Mouse (Mus musculus): ENCODE measurements around the gene Fam71d. TPM values are rescaled to one million over a fixed set of nuclear protein-coding genes. Genes with fewer than 3 reads are reported as not detected.

The Fam71d gene
- polyA plus RNA-seq, 1 experiment from 2014 or later, result 0.19 TPM

GRCm38 (mm10) chr12:78748557-78749377 lies 57.4 kb downstream of the Fam71d start, which contains the start of gene Mpp5:
Mpp5 (plus strand) TSS chr12:78748907.
- H3K9me3 ChIP-seq (ENCODE audit: control insufficient read depth, low read length), result no peaks in the 10 kb centered on the region
- H3K9ac ChIP-seq (ENCODE audit: low read depth, low read length), result peak within 1 kb of the TSS; percentile 79
- peak; percentile 99 for DNase-seq (ENCODE audit: low spot score)
- H3K4me1 ChIP-seq (replicated peaks; ENCODE audit: control insufficient read depth, insufficient read depth, low read length), result no peaks in the 10 kb centered on the region
- peak within 1 kb of the TSS; percentile 85 for H3K4me3 ChIP-seq (ENCODE audit: low read depth, low read length)
- H3K27ac ChIP-seq (ENCODE audit: low read depth, low read length), result peak within 1 kb of the TSS; percentile 85
- no peaks in the 10 kb centered on the region for H3K27me3 ChIP-seq (ENCODE audit: control insufficient read depth, insufficient read depth, low read length)
- H3K4me2 ChIP-seq (replicated peaks; ENCODE audit: low read depth, low read length), result peak within 1 kb of the TSS; percentile 74
- WGBS, result under 1% methylated on average over 71 of the region's 98 CpGs
- ATAC-seq (ENCODE audit: low FRiP score), result peak; percentile 100
- H3K36me3 ChIP-seq (ENCODE audit: control insufficient read depth, insufficient read depth, low read length), result no peaks in the 10 kb centered on the region

DNA sequence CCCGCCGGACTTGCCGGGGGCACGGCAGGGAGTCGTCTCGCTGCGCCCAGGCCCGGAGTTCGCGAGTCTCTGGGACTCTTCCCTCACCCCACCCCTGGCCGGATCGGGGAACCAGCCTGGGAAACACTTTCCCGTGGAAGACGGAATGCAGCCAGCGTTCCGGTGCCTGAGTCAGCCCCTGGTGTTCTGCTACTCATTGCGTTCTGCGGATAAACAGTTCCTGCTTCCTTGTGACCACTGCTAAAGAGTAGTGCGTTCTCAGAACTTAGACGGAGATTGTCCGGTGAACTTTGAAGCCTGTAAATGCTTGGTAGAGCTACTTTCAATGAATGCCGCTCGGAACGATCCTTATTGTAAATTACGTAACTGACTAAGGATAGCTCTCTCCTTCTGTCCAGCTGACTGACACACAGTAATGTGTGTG lies 58.1 kb downstream of the Fam71d start:
- Histone ChIP-seq H3K4me1 (replicated peaks; ENCODE audit: control insufficient read depth, insufficient read depth, low read length) (no peaks in the 10 kb centered on the region), H3K4me3 (ENCODE audit: low read depth, low read length) (peak overlapping the region; percentile 85), H3K36me3 (ENCODE audit: control insufficient read depth, insufficient read depth, low read length) (no peaks in the 10 kb centered on the region), H3K9me3 (ENCODE audit: control insufficient read depth, low read length) (no peaks in the 10 kb centered on the region), H3K4me2 (replicated peaks; ENCODE audit: low read depth, low read length) (peak overlapping the region; percentile 54), H3K27ac (ENCODE audit: low read depth, low read length) (peak overlapping the region; percentile 85), H3K27me3 (ENCODE audit: control insufficient read depth, insufficient read depth, low read length) (no peaks in the 10 kb centered on the region), H3K9ac (ENCODE audit: low read depth, low read length) (peak overlapping the region; percentile 79)
- ATAC-seq (ENCODE audit: low FRiP score) (peak; percentile 41), DNase-seq (ENCODE audit: low spot score) (peak; percentile 71)
- 0% methylated on average over 18 of the region's 25 CpGs for WGBS

GRCm38 (mm10) chr12:78761979-78762378 lies 70.6 kb downstream of the Fam71d start:
- Histone ChIP-seq H3K27me3 (ENCODE audit: control insufficient read depth, insufficient read depth, low read length) (no peaks in the 10 kb centered on the region), H3K4me2 (replicated peaks; ENCODE audit: low read depth, low read length) (no peak overlapping the region), H3K27ac (ENCODE audit: low read depth, low read length) (no peak overlapping the region), H3K4me3 (ENCODE audit: low read depth, low read length) (no peak overlapping the region), H3K9ac (ENCODE audit: low read depth, low read length) (no peak overlapping the region), H3K4me1 (replicated peaks; ENCODE audit: control insufficient read depth, insufficient read depth, low read length) (no peaks in the 10 kb centered on the region), H3K9me3 (ENCODE audit: control insufficient read depth, low read length) (no peaks in the 10 kb centered on the region), H3K36me3 (ENCODE audit: control insufficient read depth, insufficient read depth, low read length) (no peaks in the 10 kb centered on the region)
- no peak for ATAC-seq (ENCODE audit: low FRiP score)
- DNase-seq (ENCODE audit: low spot score), result no peak

DNA sequence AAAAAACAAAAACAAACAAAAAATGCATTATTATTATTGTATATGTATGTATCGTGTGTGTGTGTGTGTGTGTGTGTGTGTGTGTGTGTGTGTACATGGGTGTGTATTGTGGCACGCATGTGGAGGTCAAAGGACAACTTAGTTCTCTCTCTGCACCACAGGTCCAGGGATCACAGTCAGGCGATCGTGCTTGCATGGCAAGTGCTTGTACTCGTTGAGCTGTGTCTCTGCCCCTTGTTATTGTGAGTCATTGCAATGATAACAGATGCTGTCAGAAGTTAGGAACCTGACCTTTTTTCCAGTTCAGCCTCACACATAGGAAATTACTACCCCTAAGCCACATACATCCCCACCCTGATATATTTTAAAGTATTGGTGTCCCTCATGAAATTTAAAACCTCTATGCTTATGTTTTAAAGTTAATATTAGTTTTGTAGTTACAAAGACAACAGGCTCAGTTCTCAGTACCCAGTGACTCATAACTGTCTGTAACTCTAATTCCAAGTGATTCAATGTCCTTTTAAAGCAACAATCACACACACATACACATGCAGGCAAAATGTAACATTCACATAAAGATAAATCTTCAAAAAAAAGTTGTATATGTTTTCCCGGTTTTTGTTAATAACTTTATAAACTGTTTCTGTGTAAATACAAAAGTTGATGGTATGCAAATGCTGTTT lies 77.8 kb downstream of the Fam71d start:
- no peak for ATAC-seq (ENCODE audit: low FRiP score)
- Histone ChIP-seq H3K9ac (ENCODE audit: low read depth, low read length) (no peak overlapping the region), H3K4me1 (replicated peaks; ENCODE audit: control insufficient read depth, insufficient read depth, low read length) (no peaks in the 10 kb centered on the region), H3K4me2 (replicated peaks; ENCODE audit: low read depth, low read length) (no peak overlapping the region), H3K27ac (ENCODE audit: low read depth, low read length) (no peak overlapping the region), H3K36me3 (ENCODE audit: control insufficient read depth, insufficient read depth, low read length) (no peaks in the 10 kb centered on the region), H3K27me3 (ENCODE audit: control insufficient read depth, insufficient read depth, low read length) (no peaks in the 10 kb centered on the region), H3K9me3 (ENCODE audit: control insufficient read depth, low read length) (no peaks in the 10 kb centered on the region), H3K4me3 (ENCODE audit: low read depth, low read length) (no peak overlapping the region)
- DNase-seq (ENCODE audit: low spot score), result no peak
- 75% methylated on average over 6 of the region's 6 CpGs for WGBS

DNA sequence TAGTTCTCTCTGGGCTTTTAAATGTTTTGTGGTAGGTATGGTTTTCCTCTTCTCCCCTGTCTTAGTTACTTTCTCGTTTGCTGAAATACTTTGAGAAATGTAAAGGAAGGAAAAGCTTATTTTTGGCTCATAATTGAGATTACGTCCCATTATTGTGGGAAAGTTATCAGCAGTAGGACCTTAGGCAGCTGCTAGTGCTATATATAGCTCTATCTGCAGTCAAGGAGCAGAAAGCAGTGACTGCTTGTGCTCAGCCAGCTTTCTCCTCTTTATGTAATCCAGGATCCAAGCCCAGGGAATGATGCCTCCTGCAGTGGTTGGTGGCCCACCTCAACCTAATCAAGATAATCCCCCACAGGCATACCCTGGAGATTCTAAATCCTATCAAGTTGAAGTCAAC lies 81.9 kb downstream of the Fam71d start:
- H3K27me3 ChIP-seq (ENCODE audit: control insufficient read depth, insufficient read depth, low read length), result no peaks in the 10 kb centered on the region
- no peaks in the 10 kb centered on the region for H3K9me3 ChIP-seq (ENCODE audit: control insufficient read depth, low read length)
- no peak overlapping the region for H3K9ac ChIP-seq (ENCODE audit: low read depth, low read length)
- H3K4me3 ChIP-seq (ENCODE audit: low read depth, low read length), result no peak overlapping the region
- 89% methylated on average over 2 of the region's 2 CpGs for WGBS
- DNase-seq (ENCODE audit: low spot score) (no peak), ATAC-seq (ENCODE audit: low FRiP score) (no peak)
- H3K4me1 ChIP-seq (replicated peaks; ENCODE audit: control insufficient read depth, insufficient read depth, low read length), result no peaks in the 10 kb centered on the region
- H3K4me2 ChIP-seq (replicated peaks; ENCODE audit: low read depth, low read length), result no peak overlapping the region
- no peaks in the 10 kb centered on the region for H3K36me3 ChIP-seq (ENCODE audit: control insufficient read depth, insufficient read depth, low read length)
- H3K27ac ChIP-seq (ENCODE audit: low read depth, low read length), result no peak overlapping the region

GRCm38 (mm10) chr12:78777916-78778315 lies 86.6 kb downstream of the Fam71d start:
- Histone ChIP-seq H3K9me3 (ENCODE audit: control insufficient read depth, low read length) (no peaks in the 10 kb centered on the region), H3K36me3 (ENCODE audit: control insufficient read depth, insufficient read depth, low read length) (no peaks in the 10 kb centered on the region), H3K4me2 (replicated peaks; ENCODE audit: low read depth, low read length) (no peak overlapping the region), H3K4me1 (replicated peaks; ENCODE audit: control insufficient read depth, insufficient read depth, low read length) (no peaks in the 10 kb centered on the region), H3K4me3 (ENCODE audit: low read depth, low read length) (no peak overlapping the region), H3K27ac (ENCODE audit: low read depth, low read length) (no peak overlapping the region), H3K9ac (ENCODE audit: low read depth, low read length) (no peak overlapping the region), H3K27me3 (ENCODE audit: control insufficient read depth, insufficient read depth, low read length) (no peaks in the 10 kb centered on the region)
- ATAC-seq (ENCODE audit: low FRiP score), result peak; percentile 83
- WGBS, result 23% methylated on average over 2 of the region's 2 CpGs
- DNase-seq (ENCODE audit: low spot score), result peak; percentile 19

DNA sequence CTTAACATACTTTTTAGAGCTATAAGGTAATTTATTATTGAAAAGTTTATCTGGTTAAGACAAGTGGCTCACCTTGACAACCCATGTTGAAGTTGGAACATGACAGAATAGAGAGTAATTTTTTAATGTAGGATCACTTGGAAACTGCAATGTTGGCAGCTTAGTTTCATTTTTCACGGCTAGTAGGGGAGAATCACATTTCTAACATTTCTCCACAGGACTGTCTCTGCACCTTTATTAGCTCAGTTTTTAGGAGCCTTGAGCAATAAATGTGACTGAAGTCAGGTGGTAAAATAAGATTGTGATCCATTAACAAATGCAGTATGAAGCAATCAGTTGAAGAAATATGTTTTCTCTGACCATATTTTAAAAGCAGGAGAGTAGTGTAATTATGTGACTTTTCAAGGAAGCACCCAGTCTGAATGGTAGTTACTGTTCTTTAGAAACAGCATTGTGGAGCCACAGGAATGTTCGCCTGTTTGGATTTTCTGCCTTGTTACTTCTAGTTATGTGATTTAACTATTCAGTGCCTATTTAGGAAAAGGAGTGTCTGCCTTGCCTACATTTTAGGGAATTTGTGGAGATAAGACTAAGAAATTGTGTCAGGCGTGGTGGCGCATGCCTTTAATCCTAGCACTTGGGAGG lies 87.2 kb downstream of the Fam71d start:
- H3K4me2 ChIP-seq (replicated peaks; ENCODE audit: low read depth, low read length), result no peak overlapping the region
- no peak for ATAC-seq (ENCODE audit: low FRiP score)
- no peak overlapping the region for H3K9ac ChIP-seq (ENCODE audit: low read depth, low read length)
- H3K4me1 ChIP-seq (replicated peaks; ENCODE audit: control insufficient read depth, insufficient read depth, low read length), result no peaks in the 10 kb centered on the region
- H3K27ac ChIP-seq (ENCODE audit: low read depth, low read length), result no peak overlapping the region
- H3K36me3 ChIP-seq (ENCODE audit: control insufficient read depth, insufficient read depth, low read length), result no peaks in the 10 kb centered on the region
- H3K9me3 ChIP-seq (ENCODE audit: control insufficient read depth, low read length), result no peaks in the 10 kb centered on the region
- no peak overlapping the region for H3K4me3 ChIP-seq (ENCODE audit: low read depth, low read length)
- H3K27me3 ChIP-seq (ENCODE audit: control insufficient read depth, insufficient read depth, low read length), result no peaks in the 10 kb centered on the region
- 62% methylated on average over 4 of the region's 4 CpGs for WGBS
- DNase-seq (ENCODE audit: low spot score), result no peak

All from hindbrain, embryonic 11.5 days (tissue).